Mouse (Mus musculus) forebrain, embryonic 14.5 days (tissue): ENCODE measurements around the gene Erc1. TPM values are rescaled to one million over a fixed set of nuclear protein-coding genes. Genes with fewer than 3 reads are reported as not detected.
A peak's percentile ranks its signal among the peaks of the same experiment; 100 is the strongest.

Experiments used
- ATAC-seq: fragments of 200-750 bp; cut with Nextera tagmentation; 2 replicates; pipeline ENCODE4 v1.8.0; 2017; ENCODE audit warnings: mild to moderate bottlenecking, moderate library complexity
- DNase-seq: peaks from one replicate; pipeline ENCODE4 v3.0.0-alpha.2; 2015; ENCODE audit warnings: low spot score
- H3K27ac ChIP-seq: fragments of 300-500 bp; sonication (generic); 2 replicates; pipeline ENCODE4 v1.5.1; 2014; ENCODE audit warnings: low read depth, mild to moderate bottlenecking, control low read depth, low read length, moderate library complexity
- H3K27me3 ChIP-seq: fragments of 300-500 bp; sonication (generic); replicated peaks from 2 replicates; pipeline ENCODE4 v1.6.1; 2014; ENCODE audit warnings: low read length, control low read depth, mixed read lengths; ENCODE audit not compliant: control insufficient read depth, insufficient read depth
- H3K36me3 ChIP-seq: fragments of 300-500 bp; sonication (generic); 2 replicates; pipeline ENCODE4 v1.6.1; 2014; ENCODE audit warnings: low read length, control low read depth; ENCODE audit not compliant: control insufficient read depth, insufficient read depth
- H3K4me1 ChIP-seq: fragments of 300-500 bp; sonication (generic); 2 replicates; pipeline ENCODE4 v1.6.1; 2014; ENCODE audit warnings: antibody characterized with exemption, low read length, control low read depth; ENCODE audit not compliant: control insufficient read depth, insufficient read depth
- H3K4me2 ChIP-seq: fragments of 300-500 bp; sonication (generic); 2 replicates; pipeline ENCODE4 v1.6.1; 2014; ENCODE audit warnings: mild to moderate bottlenecking, control low read depth, low read length
- H3K4me3 ChIP-seq: fragments of 300-500 bp; sonication (generic); 2 replicates; pipeline ENCODE4 v1.5.1; 2014; ENCODE audit warnings: low read depth, low read length, control low read depth
- H3K9ac ChIP-seq: fragments of 300-500 bp; sonication (generic); 2 replicates; pipeline ENCODE4 v1.6.1; 2014; ENCODE audit warnings: mild to moderate bottlenecking, low read length, control low read depth, moderate library complexity
- H3K9me3 ChIP-seq: fragments of 300-500 bp; sonication (generic); replicated peaks from 2 replicates; pipeline ENCODE4 v1.6.1; 2016; ENCODE audit warnings: low read length, control low read depth, mixed read lengths; ENCODE audit not compliant: control insufficient read depth
- WGBS: fragments of 180-500 bp; shearing (Covaris S2); extraction: QIAGEN DNeasy Blood & Tissue Kit; methylation state at CpG from one replicate; pipeline ENCODE4 v1.1.7; 2014; 5-methylcytosine and 5-hydroxymethylcytosine counted together
- polyA plus RNA-seq: library from polyadenylated mRNA; unstranded; fragments of >200 nt; fragmentation: Nextera tagmentation; extraction: Ambion mirVana; gene quantifications from 2 replicates; pipeline ENCODE4 v1.2.1, GENCODE M21; 2014

Erc1 gene
- polyA plus RNA-seq, 1 experiment from 2014 or later = 28.1 TPM

GRCm38 (mm10) chr6:119635629-119636028 lies 212.3 kb downstream of the Erc1 start:
- Histone ChIP-seq H3K4me2 (no peak overlapping the region), H3K9me3 (no peaks in the 10 kb centered on the region), H3K9ac (no peak overlapping the region), H3K4me1 (no peaks in the 10 kb centered on the region), H3K27me3 (no peaks in the 10 kb centered on the region), H3K27ac (no peak overlapping the region), H3K36me3 (no peaks in the 10 kb centered on the region), H3K4me3 (no peak overlapping the region)
- 76% methylated on average over 2 of the region's 2 CpGs for WGBS
- ATAC-seq (no peak), DNase-seq (no peak)

- DNase-seq = no peak
- Histone ChIP-seq H3K4me3 (no peak overlapping the region), H3K4me2 (no peak overlapping the region), H3K4me1 (no peaks in the 10 kb centered on the region), H3K27me3 (no peaks in the 10 kb centered on the region), H3K9me3 (no peaks in the 10 kb centered on the region), H3K36me3 (peaks cover 17% of the 10 kb centered on the region; the same call in 1 of the 2 replicates), H3K27ac (no peak overlapping the region), H3K9ac (no peak overlapping the region)
- WGBS = 89% methylated on average over 3 of the region's 3 CpGs
- no peak for ATAC-seq
Observed at GRCm38 (mm10) chr6:119630622-119631021, 217.3 kb downstream of the Erc1 start.

- ATAC-seq = no peak
- Histone ChIP-seq H3K4me3 (no peak overlapping the region), H3K4me2 (no peak overlapping the region), H3K27me3 (no peaks in the 10 kb centered on the region), H3K9me3 (no peaks in the 10 kb centered on the region), H3K27ac (no peak overlapping the region), H3K4me1 (no peaks in the 10 kb centered on the region; the same call in 1 of the 2 replicates), H3K36me3 (no peaks in the 10 kb centered on the region), H3K9ac (no peak overlapping the region)
- WGBS = 88% methylated on average over 2 of the region's 2 CpGs
- DNase-seq = no peak
Observed at GRCm38 (mm10) chr6:119601379-119601778, 246.6 kb downstream of the Erc1 start.

GRCm38 (mm10) chr6:119595440-119595839 lies 252.5 kb downstream of the Erc1 start:
- no peak for ATAC-seq
- no peaks in the 10 kb centered on the region for H3K27me3 ChIP-seq
- H3K27ac ChIP-seq = no peak overlapping the region
- H3K4me1 ChIP-seq = no peaks in the 10 kb centered on the region
- no peak overlapping the region for H3K4me3 ChIP-seq
- 94% methylated on average over 4 of the region's 4 CpGs for WGBS
- H3K4me2 ChIP-seq = no peak overlapping the region
- DNase-seq = no peak
- H3K36me3 ChIP-seq = 0 out of 2 replicates have a peak, but pooled peaks cover 4% of the 10 kb centered on the region
- H3K9me3 ChIP-seq = no peaks in the 10 kb centered on the region
- H3K9ac ChIP-seq = no peak overlapping the region

- peaks cover 4% of the 10 kb centered on the region; the same call in 1 of the 2 replicates for H3K4me1 ChIP-seq
- ATAC-seq = no peak
- H3K27me3 ChIP-seq = no peaks in the 10 kb centered on the region
- 98% methylated on average over 2 of the region's 2 CpGs for WGBS
- H3K9me3 ChIP-seq = no peaks in the 10 kb centered on the region
- H3K27ac ChIP-seq = no peak overlapping the region
- no peak overlapping the region for H3K9ac ChIP-seq
- H3K4me3 ChIP-seq = no peak overlapping the region
- H3K4me2 ChIP-seq = no peak overlapping the region
- 0 out of 2 replicates have a peak, but pooled peaks cover 4% of the 10 kb centered on the region for H3K36me3 ChIP-seq
- no peak for DNase-seq
Observed at GRCm38 (mm10) chr6:119590872-119591271, 257.1 kb downstream of the Erc1 start.

GRCm38 (mm10) chr6:119587897-119588296 lies 260.1 kb downstream of the Erc1 start:
- H3K36me3 ChIP-seq = no peaks in the 10 kb centered on the region
- no peak overlapping the region for H3K27ac ChIP-seq
- WGBS = 97% methylated on average over 2 of the region's 2 CpGs
- ATAC-seq = no peak
- no peak for DNase-seq
- H3K4me3 ChIP-seq = no peak overlapping the region
- no peak overlapping the region for H3K9ac ChIP-seq
- no peaks in the 10 kb centered on the region for H3K9me3 ChIP-seq
- peaks cover 6% of the 10 kb centered on the region; the same call in 1 of the 2 replicates for H3K4me1 ChIP-seq
- no peaks in the 10 kb centered on the region for H3K27me3 ChIP-seq
- no peak overlapping the region for H3K4me2 ChIP-seq

- no peaks in the 10 kb centered on the region for H3K9me3 ChIP-seq
- no peak for ATAC-seq
- H3K4me2 ChIP-seq = no peak overlapping the region
Observed at GRCm38 (mm10) chr6:119587454-119587853, 260.5 kb downstream of the Erc1 start.

GRCm38 (mm10) chr6:119585652-119586375 lies 262.2 kb downstream of the Erc1 start:
- Histone ChIP-seq H3K4me1 (peaks cover 6% of the 10 kb centered on the region; the same call in 1 of the 2 replicates), H3K27ac (no peak overlapping the region), H3K4me3 (no peak overlapping the region), H3K36me3 (no peaks in the 10 kb centered on the region), H3K9me3 (no peaks in the 10 kb centered on the region), H3K9ac (no peak overlapping the region), H3K27me3 (no peaks in the 10 kb centered on the region), H3K4me2 (no peak overlapping the region)
- WGBS = 70% methylated on average over 5 of the region's 5 CpGs
- DNase-seq (peak; percentile 51), ATAC-seq (no peak)

More at GRCm38 (mm10) chr6:119587454-119587853, 260.5 kb downstream of the Erc1 start:
- no peak for DNase-seq
- Histone ChIP-seq H3K4me1 (peaks cover 6% of the 10 kb centered on the region; the same call in 1 of the 2 replicates), H3K4me3 (no peak overlapping the region), H3K27me3 (no peaks in the 10 kb centered on the region), H3K36me3 (no peaks in the 10 kb centered on the region), H3K27ac (no peak overlapping the region), H3K9ac (no peak overlapping the region)

- Histone ChIP-seq H3K9me3 (no peaks in the 10 kb centered on the region), H3K4me2 (no peak overlapping the region), H3K27ac (no peak overlapping the region), H3K4me1 (peaks cover 6% of the 10 kb centered on the region; the same call in 1 of the 2 replicates), H3K36me3 (no peaks in the 10 kb centered on the region), H3K9ac (no peak overlapping the region), H3K27me3 (no peaks in the 10 kb centered on the region), H3K4me3 (no peak overlapping the region)
- ATAC-seq (no peak), DNase-seq (no peak)
- WGBS = 82% methylated on average over 1 of the region's 1 CpGs
Observed at GRCm38 (mm10) chr6:119584061-119584460, 263.9 kb downstream of the Erc1 start.
